Mouse (Mus musculus) liver, postnatal 0 days (tissue): ENCODE measurements around the gene Lamtor2. TPM values are rescaled to one million over a fixed set of nuclear protein-coding genes. Genes with fewer than 3 reads are reported as not detected.
A peak's percentile ranks its signal among the peaks of the same experiment; 100 is the strongest.

ENCODE experiments used
- ATAC-seq: fragments of 200-750 bp; cut with Nextera tagmentation; 2 replicates; pipeline ENCODE4 v1.8.0; 2017; ENCODE audit warnings: mild to moderate bottlenecking, moderate library complexity
- DNase-seq: peaks from one replicate; pipeline ENCODE4 v3.0.0-alpha.2; 2016
- H3K27ac ChIP-seq: fragments of 300-500 bp; sonication (generic); 2 replicates; pipeline ENCODE4 v1.5.1; 2014; ENCODE audit warnings: antibody characterized with exemption, moderate library complexity, mild to moderate bottlenecking, low read depth
- H3K27me3 ChIP-seq: fragments of 300-500 bp; sonication (generic); 2 replicates; pipeline ENCODE4 v1.6.1; 2014; ENCODE audit warnings: low read length, control low read depth, mixed read lengths; ENCODE audit not compliant: insufficient read depth
- H3K36me3 ChIP-seq: fragments of 300-500 bp; sonication (generic); replicated peaks from 2 replicates; pipeline ENCODE4 v1.6.1; 2014; ENCODE audit warnings: mild to moderate bottlenecking, control low read depth, low read length, moderate library complexity, mixed read lengths; ENCODE audit not compliant: insufficient read depth
- H3K4me1 ChIP-seq: fragments of 300-500 bp; sonication (generic); 2 replicates; pipeline ENCODE4 v1.6.1; 2014; ENCODE audit warnings: antibody characterized with exemption, mild to moderate bottlenecking, control low read depth; ENCODE audit not compliant: insufficient read depth
- H3K4me2 ChIP-seq: fragments of 300-500 bp; sonication (generic); 2 replicates; pipeline ENCODE4 v1.6.1; 2014; ENCODE audit warnings: low read depth, mild to moderate bottlenecking, low read length, moderate library complexity, mixed read lengths
- H3K4me3 ChIP-seq: fragments of 300-500 bp; sonication (generic); 2 replicates; pipeline ENCODE4 v1.5.1; 2014; ENCODE audit warnings: low read depth, low read length
- H3K9ac ChIP-seq: fragments of 300-500 bp; sonication (generic); replicated peaks from 2 replicates; pipeline ENCODE4 v1.6.1; 2014; ENCODE audit warnings: mild to moderate bottlenecking, moderate library complexity
- H3K9me3 ChIP-seq: fragments of 300-500 bp; sonication (generic); 2 replicates; pipeline ENCODE4 v1.6.1; 2016; ENCODE audit warnings: mild to moderate bottlenecking, control low read depth, low read length, mixed read lengths
- CTCF ChIP-seq: sonication (generic); IDR thresholded peaks from 2 replicates; pipeline ENCODE4 v1.5.1; 2016; ENCODE audit warnings: antibody characterized with exemption, low read depth
- EP300 ChIP-seq: IDR thresholded peaks from 2 replicates; pipeline ENCODE4 v1.6.1; 2016; ENCODE audit warnings: antibody characterized with exemption, low read depth, mild to moderate bottlenecking
- WGBS: fragments of 180-500 bp; shearing (Covaris S2); extraction: QIAGEN DNeasy Blood & Tissue Kit; methylation state at CpG from one replicate; pipeline ENCODE4 v1.1.7; 2014; ENCODE audit not compliant: insufficient replicate concordance; 5-methylcytosine and 5-hydroxymethylcytosine counted together
- polyA plus RNA-seq: library from polyadenylated mRNA; unstranded; fragments of >200 nt; fragmentation: Nextera tagmentation; extraction: Ambion mirVana; gene quantifications from 2 replicates; pipeline ENCODE4 v1.2.1, GENCODE M21; 2015

Gene Lamtor2
- polyA plus RNA-seq, 1 experiment from 2014 or later = 104 TPM

GRCm38 (mm10) chr3:88512141-88512895 is 40.6 kb downstream of the Lamtor2 start:
- DNase-seq (no peak), ATAC-seq (no peak)
- H3K27me3 ChIP-seq = no peaks in the 10 kb centered on the region
- no peaks in the 10 kb centered on the region for H3K36me3 ChIP-seq
- H3K4me3 ChIP-seq = no peak overlapping the region
- no peaks in the 10 kb centered on the region for H3K9me3 ChIP-seq
- H3K4me2 ChIP-seq = no peak overlapping the region
- no peak for TF ChIP-seq CTCF
- TF ChIP-seq EP300 = no peak
- H3K4me1 ChIP-seq = peaks cover 42% of the 10 kb centered on the region
- WGBS = 49% methylated on average over 6 of the region's 6 CpGs
- H3K27ac ChIP-seq = no peak overlapping the region
- H3K9ac ChIP-seq = no peak overlapping the region

GRCm38 (mm10) chr3:88511559-88511958 is 41.3 kb downstream of the Lamtor2 start:
- no peak overlapping the region for H3K4me3 ChIP-seq
- 42% methylated on average over 4 of the region's 4 CpGs for WGBS
- H3K4me2 ChIP-seq = no peak overlapping the region
- no peaks in the 10 kb centered on the region for H3K36me3 ChIP-seq
- no peaks in the 10 kb centered on the region for H3K27me3 ChIP-seq
- TF ChIP-seq EP300 = no peak
- TF ChIP-seq CTCF = no peak
- H3K4me1 ChIP-seq = peaks cover 42% of the 10 kb centered on the region
- H3K9me3 ChIP-seq = no peaks in the 10 kb centered on the region
- H3K9ac ChIP-seq = no peak overlapping the region
- no peak overlapping the region for H3K27ac ChIP-seq
- DNase-seq (no peak), ATAC-seq (no peak)

GRCm38 (mm10) chr3:88510421-88511289 is 42.2 kb downstream of the Lamtor2 start:
- Histone ChIP-seq H3K9me3 (no peaks in the 10 kb centered on the region), H3K4me1 (peaks cover 42% of the 10 kb centered on the region), H3K4me2 (peak overlapping the region; percentile 79), H3K4me3 (peak overlapping the region; percentile 42), H3K9ac (peak overlapping the region; percentile 54; the same call in 1 of the 2 replicates), H3K36me3 (no peaks in the 10 kb centered on the region), H3K27me3 (no peaks in the 10 kb centered on the region), H3K27ac (peak overlapping the region; percentile 86)
- TF ChIP-seq CTCF (no peak), EP300 (no peak; the same call in 1 of the 2 replicates)
- 37% methylated on average over 13 of the region's 13 CpGs for WGBS
- DNase-seq (no peak), ATAC-seq (no peak)

GRCm38 (mm10) chr3:88509692-88510420 is 43.0 kb downstream of the Lamtor2 start, which contains the start of gene Lmna:
TSS of gene Lmna (minus strand) at chr3:88509956.
- 2% methylated on average over 31 of the region's 31 CpGs for WGBS
- Histone ChIP-seq H3K27ac (peak within 1 kb of the TSS; percentile 86), H3K36me3 (no peaks in the 10 kb centered on the region), H3K4me3 (peak within 1 kb of the TSS; percentile 42), H3K4me2 (peak within 1 kb of the TSS; percentile 79), H3K4me1 (peaks cover 42% of the 10 kb centered on the region), H3K9ac (peak within 1 kb of the TSS; percentile 54), H3K9me3 (no peaks in the 10 kb centered on the region), H3K27me3 (no peaks in the 10 kb centered on the region)
- DNase-seq = peak; percentile 93
- TF ChIP-seq CTCF (peak; percentile 58), EP300 (peak; percentile 65; the same call in 1 of the 2 replicates)
- peak; percentile 96 for ATAC-seq

GRCm38 (mm10) chr3:88509250-88509649 is 43.6 kb downstream of the Lamtor2 start:
- ATAC-seq (peak; percentile 2), DNase-seq (no peak)
- Histone ChIP-seq H3K9me3 (no peaks in the 10 kb centered on the region), H3K4me2 (peak overlapping the region; percentile 79), H3K36me3 (no peaks in the 10 kb centered on the region), H3K27me3 (no peaks in the 10 kb centered on the region), H3K27ac (peak overlapping the region; percentile 86), H3K4me1 (peaks cover 42% of the 10 kb centered on the region), H3K9ac (peak overlapping the region; percentile 54), H3K4me3 (peak overlapping the region; percentile 42)
- TF ChIP-seq EP300 (no peak), CTCF (no peak)
- WGBS = 60% methylated on average over 3 of the region's 3 CpGs

GRCm38 (mm10) chr3:88505765-88506164 is 47.1 kb downstream of the Lamtor2 start:
- Histone ChIP-seq H3K27me3 (no peaks in the 10 kb centered on the region), H3K36me3 (no peaks in the 10 kb centered on the region), H3K9me3 (no peaks in the 10 kb centered on the region), H3K9ac (no peak overlapping the region), H3K4me3 (no peak overlapping the region), H3K4me1 (peaks cover 30% of the 10 kb centered on the region), H3K4me2 (no peak overlapping the region), H3K27ac (no peak overlapping the region)
- DNase-seq (no peak), ATAC-seq (no peak)
- WGBS = 50% methylated on average over 7 of the region's 7 CpGs
- TF ChIP-seq CTCF (0 out of 2 replicates have a peak, but pooled peaks have one; percentile 1), EP300 (no peak)
